Mouse (Mus musculus): ENCODE results near the gene Acaca.

DNA sequence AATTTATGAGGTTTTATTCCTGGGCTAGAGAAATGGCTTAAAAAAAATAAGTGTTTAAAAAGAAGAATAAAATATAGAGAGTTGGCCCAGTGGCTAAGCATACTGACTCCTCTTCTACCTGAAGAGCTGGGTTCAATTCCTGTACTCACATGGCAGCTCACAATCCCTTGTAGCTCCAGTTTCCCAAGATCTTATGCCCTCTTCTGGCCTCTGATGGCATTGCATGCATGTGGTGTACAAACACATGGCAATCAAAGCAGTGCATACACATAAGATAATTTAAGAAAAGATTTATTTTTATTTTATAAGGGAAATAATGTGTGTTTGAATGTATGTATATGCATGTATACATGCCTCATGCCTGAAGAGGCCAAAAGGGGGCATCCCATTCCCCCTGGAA is 138.6 kb downstream of the Acaca start:
- TF ChIP-seq POLR2A (IDR thresholded peaks at IDR 0.05; ENCODE audit: low read depth, low read length) (no peak), CTCF (conservative IDR thresholded peaks at IDR 0.05; ENCODE audit: insufficient read depth, insufficient read length, low read depth, low read length) (peak; percentile 36; the same call in 1 of the 2 replicates)

All from kidney, adult 2 months (tissue).